Mouse (Mus musculus) common myeloid progenitor, adult 5-6 weeks (primary cell): ENCODE data around the gene Ipo13. TPM values are rescaled to one million over a fixed set of nuclear protein-coding genes. Genes with fewer than 3 reads are reported as not detected.

ENCODE experiments used
- ATAC-seq: replicated peaks from 2 replicates; pipeline ENCODE4 v1.8.0; 2016; ENCODE audit warnings: low read depth, mild to moderate bottlenecking, moderate TSS enrichment, inconsistent platforms; ENCODE audit not compliant: poor library complexity, severe bottlenecking
- total RNA-seq: library from RNA; stranded (forward); fragments of 200-1000, 187-1606 nt; gene quantifications from 2 replicates; pipeline ENCODE4 v1.2.3, GENCODE M21; 2017

Ipo13 gene
- total RNA-seq, 1 experiment from 2014 or later, result 17.9 TPM

- ATAC-seq, result no peak
Measured at GRCm38 (mm10) chr4:117849063-117849462, 65.7 kb downstream of the Ipo13 start.

GRCm38 (mm10) chr4:117847011-117847410 lies 67.8 kb downstream of the Ipo13 start:
- ATAC-seq, result no peak

- ATAC-seq, result no peak
Measured at GRCm38 (mm10) chr4:117846261-117846660, 68.5 kb downstream of the Ipo13 start.

- ATAC-seq, result no peak
Measured at GRCm38 (mm10) chr4:117845316-117845715, 69.5 kb downstream of the Ipo13 start.

Other genes with a start within 250 kb of the Ipo13 start
- 24.5 and 29.5 TPM in 2 replicates for gene Dmap1, start 232.7 kb downstream of the Ipo13 start, total RNA-seq
- gene Gm12845, start 190.6 kb downstream of the Ipo13 start, total RNA-seq, result not detected in 2 replicates
- gene Klf17, start 149.4 kb downstream of the Ipo13 start, total RNA-seq, result not detected in 2 replicates
- 0.68 and 1.9 TPM in 2 replicates for gene Slc6a9, start 80.5 kb downstream of the Ipo13 start, total RNA-seq
- 0.15 and 0.32 TPM in 2 replicates for gene Ccdc24, start 42.4 kb downstream of the Ipo13 start, total RNA-seq
- 0.34 TPM in 1 of 2 replicates, not detected in the other for gene B4galt2, start 31.5 kb downstream of the Ipo13 start, total RNA-seq
- 54.1 and 85.0 TPM in 2 replicates for gene Atp6v0b, start 27.7 kb downstream of the Ipo13 start, total RNA-seq
- gene Dph2, start 23.0 kb downstream of the Ipo13 start, total RNA-seq, result 6.6 and 7.0 TPM in 2 replicates
- gene Artn, start 14.8 kb upstream of the Ipo13 start, total RNA-seq, result not detected in 2 replicates
- gene St3gal3, start 219.9 kb upstream of the Ipo13 start, total RNA-seq, result 9.2 and 11.0 TPM in 2 replicates